Mouse (Mus musculus) liver, embryonic 14.5 days (tissue): ENCODE measurements around the gene Napsa.

Source experiments
- CTCF ChIP-seq: IDR thresholded peaks from 2 replicates; pipeline ENCODE4 v1.5.1; 2016; ENCODE audit warnings: antibody characterized with exemption, low read depth, control low read depth
- EP300 ChIP-seq: IDR thresholded peaks from 2 replicates; pipeline ENCODE4 v1.6.1; 2016; ENCODE audit warnings: antibody characterized with exemption, low read depth

DNA sequence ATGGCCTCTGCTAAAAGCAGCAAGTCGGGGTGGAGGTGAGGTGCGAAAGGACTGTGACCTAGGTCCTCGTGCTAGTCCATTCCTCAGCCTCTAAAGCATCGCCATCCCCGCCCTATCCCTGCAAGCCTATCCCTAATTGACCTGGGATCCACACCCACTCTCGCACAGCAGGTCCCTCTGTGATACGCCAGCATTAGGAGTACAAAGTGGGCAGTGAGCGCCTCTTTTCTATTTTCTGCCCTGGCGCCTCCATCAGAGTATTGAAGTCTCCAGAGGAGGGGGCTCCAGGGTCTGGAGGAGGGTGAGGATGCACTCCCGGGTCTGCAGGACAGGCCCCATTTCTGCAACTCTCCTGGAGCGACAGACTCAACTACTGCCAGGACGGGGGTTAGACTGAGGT lies 16.2 kb downstream of the Napsa start:
- TF ChIP-seq CTCF: no peak
- no peak for TF ChIP-seq EP300
